Mouse (Mus musculus) small intestine, adult 2 months (tissue): ENCODE data around the gene Lmod1.

Experiments
- CTCF ChIP-seq: fragments of 200-500 bp; IDR thresholded peaks from 2 replicates; pipeline ENCODE4 v1.5.1; 2012; ENCODE audit warnings: low read depth, mild to moderate bottlenecking, control low read depth, inconsistent platforms, low read length, moderate library complexity, mixed read lengths; ENCODE audit not compliant: insufficient replicate concordance, insufficient read length; ENCODE audit errors: extremely low read depth
- POLR2A ChIP-seq: fragments of 200-500 bp; IDR thresholded peaks from 2 replicates; pipeline ENCODE4 v1.6.1; 2012; ENCODE audit warnings: low read depth, mild to moderate bottlenecking, control low read depth, inconsistent platforms, low read length, moderate library complexity

GRCm38 (mm10) chr1:135283287-135283825 is 41.3 kb upstream of the Lmod1 start:
- no peak for TF ChIP-seq CTCF
- no peak for TF ChIP-seq POLR2A
